Mouse (Mus musculus): ENCODE data around the gene Gabbr1. TPM values are rescaled to one million over a fixed set of nuclear protein-coding genes. Genes with fewer than 3 reads are reported as not detected.

Gene Gabbr1
- total and polyA plus RNA-seq, 3 experiments = 2.1 to 11.6 (median 4.7) TPM

GRCm38 (mm10) chr17:37063063-37063462 is 17.3 kb downstream of the Gabbr1 start:
- dilution Hi-C loops (cut with MboI; ENCODE audit: extremely low pct_ligation_motif_present, extremely low pct_unique_long_range_greater_than_20kb, low sequenced_read_pairs) (no loop called here), in situ Hi-C loops (cut with MboI; ENCODE audit: low pct_ligation_motif_present, low pct_unique_long_range_greater_than_20kb, low sequenced_read_pairs) (loop anchor here (10.0 kb wide), 1 partner anchor 168 kb away; the partner anchor contains the start of genes Trim31 and Trim40)
- no peak for DNase-seq (ENCODE audit: extremely low read depth)
- no peak for TF ChIP-seq KAT2A (IDR thresholded peaks at IDR 0.05; ENCODE audit: insufficient replicate concordance, low read length)
- no peak for TF ChIP-seq ELF1 (IDR thresholded peaks at IDR 0.05; ENCODE audit: low read depth, low read length)
- TF ChIP-seq SMC3 (IDR thresholded peaks at IDR 0.05; ENCODE audit: low read depth, low read length) = no peak
- TF ChIP-seq USF2 (conservative IDR thresholded peaks at IDR 0.05; ENCODE audit: low read depth, low read length) = no peak
- TF ChIP-seq MAX (IDR thresholded peaks at IDR 0.05; ENCODE audit: low read length) = no peak
- no peak for TF ChIP-seq RAD21 (IDR thresholded peaks at IDR 0.05; ENCODE audit: low read depth, low read length)
- TF ChIP-seq MAZ (IDR thresholded peaks at IDR 0.05; ENCODE audit: low read depth, low read length) = no peak
- TF ChIP-seq POLR2AphosphoS2 (IDR thresholded peaks at IDR 0.05; ENCODE audit: low read depth, low read length) = no peak
- no peak for TF ChIP-seq MXI1 (IDR thresholded peaks at IDR 0.05; ENCODE audit: low read depth, low read length)
- TF ChIP-seq IRF4 (IDR thresholded peaks at IDR 0.05; ENCODE audit: low read depth, low read length) = no peak
- TF ChIP-seq CTCF (conservative IDR thresholded peaks at IDR 0.05 in 1 of 2, IDR thresholded peaks at IDR 0.05 in 1 of 2; ENCODE audit: low read depth in 2 of 2, low read length in 2 of 2) = no peak
- TF ChIP-seq USF1 (IDR thresholded peaks at IDR 0.05; ENCODE audit: low read depth, low read length) = no peak
- Histone ChIP-seq H3K79me2 (replicated peaks; ENCODE audit: control insufficient read depth, extremely low read depth, insufficient read depth, poor library complexity, severe bottlenecking) (no peaks in the 10 kb centered on the region), H3K36me3 (replicated peaks in 1 of 2; ENCODE audit: control insufficient read depth in 1 of 2, insufficient read depth in 1 of 2, low read length in 1 of 2) (peaks cover 8 to 80% of the 10 kb centered on the region in 2 experiments), H3K9me3 (replicated peaks; ENCODE audit: low read length) (no peaks in the 10 kb centered on the region), H3K9ac (ENCODE audit: insufficient read depth, low read depth) (no peak overlapping the region), H3K4me2 (ENCODE audit: insufficient read depth, low read depth, poor library complexity, severe bottlenecking) (no peak overlapping the region), H3K27ac (ENCODE audit: insufficient read depth, low read depth) (no peak overlapping the region), H3K4me1 (ENCODE audit: control insufficient read depth in 1 of 2, insufficient read depth in 2 of 2) (no peaks in the 10 kb centered on the region), H3K4me3 (replicated peaks in 1 of 3; ENCODE audit: low read depth in 2 of 3, low read length in 2 of 3, poor library complexity in 1 of 3) (no peak overlapping the region), H3K27me3 (replicated peaks) (no peaks in the 10 kb centered on the region)

- TF ChIP-seq IRF4 (IDR thresholded peaks at IDR 0.05; ENCODE audit: low read depth, low read length) = no peak
- no peak for TF ChIP-seq MYC (IDR thresholded peaks at IDR 0.05; ENCODE audit: low read depth, low read length)
- no peak for TF ChIP-seq CHD1 (IDR thresholded peaks at IDR 0.05; ENCODE audit: low read depth, low read length)
- no peak for TF ChIP-seq MAX (IDR thresholded peaks at IDR 0.05; ENCODE audit: low read length)
- no peak for TF ChIP-seq KAT2A (IDR thresholded peaks at IDR 0.05; ENCODE audit: insufficient replicate concordance, low read length)
- no peak for TF ChIP-seq JUN (IDR thresholded peaks at IDR 0.05; ENCODE audit: insufficient read depth, low read depth, low read length)
- no peak for TF ChIP-seq USF1 (IDR thresholded peaks at IDR 0.05; ENCODE audit: low read depth, low read length)
- no peak for TF ChIP-seq ETS1 (conservative IDR thresholded peaks at IDR 0.05; ENCODE audit: low read depth, low read length)
- TF ChIP-seq RCOR1 (conservative IDR thresholded peaks at IDR 0.05; ENCODE audit: low read depth, low read length) = no peak
- TF ChIP-seq MAFK (IDR thresholded peaks at IDR 0.05; ENCODE audit: insufficient replicate concordance, low read length) = no peak
- TF ChIP-seq ZNF384 (IDR thresholded peaks at IDR 0.05; ENCODE audit: low read depth, low read length) = no peak
- TF ChIP-seq MXI1 (IDR thresholded peaks at IDR 0.05; ENCODE audit: low read depth, low read length) = no peak
- TF ChIP-seq NELFE (IDR thresholded peaks at IDR 0.05; ENCODE audit: low read depth, low read length) = no peak
- TF ChIP-seq PAX5 (IDR thresholded peaks at IDR 0.05; ENCODE audit: low read length) = no peak
- TF ChIP-seq ZKSCAN1 (IDR thresholded peaks at IDR 0.05; ENCODE audit: borderline replicate concordance, low read depth, low read length) = no peak
- TF ChIP-seq SMC3 (IDR thresholded peaks at IDR 0.05; ENCODE audit: low read depth, low read length) = no peak
- TF ChIP-seq USF2 (conservative IDR thresholded peaks at IDR 0.05; ENCODE audit: low read depth, low read length) = no peak
- no peak for TF ChIP-seq E2F4 (IDR thresholded peaks at IDR 0.05; ENCODE audit: insufficient replicate concordance, low read depth, low read length)
- no peak for TF ChIP-seq ZMIZ1 (IDR thresholded peaks at IDR 0.05; ENCODE audit: low read depth, low read length)
- no peaks in the 10 kb centered on the region for H3K9me3 ChIP-seq (replicated peaks; ENCODE audit: low read length)
- H3K36me3 ChIP-seq (replicated peaks in 1 of 2; ENCODE audit: control insufficient read depth in 1 of 2, insufficient read depth in 1 of 2, low read length in 1 of 2) = peaks cover 5 to 81% of the 10 kb centered on the region in 2 experiments
Observed at GRCm38 (mm10) chr17:37063686-37064495, 18.1 kb downstream of the Gabbr1 start.

More at GRCm38 (mm10) chr17:37063686-37064495, 18.1 kb downstream of the Gabbr1 start:
- no peak for DNase-seq (ENCODE audit: extremely low read depth)
- in situ Hi-C loops (cut with MboI; ENCODE audit: low pct_ligation_motif_present, low pct_unique_long_range_greater_than_20kb, low sequenced_read_pairs) = loop anchor here (10.0 kb wide), 1 partner anchor 169 kb away; the partner anchor contains the start of genes Trim31 and Trim40
- Histone ChIP-seq H3K4me1 (ENCODE audit: control insufficient read depth in 1 of 2, insufficient read depth in 2 of 2) (no peaks in the 10 kb centered on the region), H3K9ac (ENCODE audit: insufficient read depth, low read depth) (no peak overlapping the region), H3K4me2 (ENCODE audit: insufficient read depth, low read depth, poor library complexity, severe bottlenecking) (no peak overlapping the region), H3K4me3 (replicated peaks in 1 of 3; ENCODE audit: low read depth in 2 of 3, low read length in 2 of 3, poor library complexity in 1 of 3) (no peak overlapping the region), H3K27me3 (replicated peaks) (no peaks in the 10 kb centered on the region), H3K27ac (ENCODE audit: insufficient read depth, low read depth) (no peak overlapping the region), H3K79me2 (replicated peaks; ENCODE audit: control insufficient read depth, extremely low read depth, insufficient read depth, poor library complexity, severe bottlenecking) (no peaks in the 10 kb centered on the region)
- dilution Hi-C loops (cut with MboI; ENCODE audit: extremely low pct_ligation_motif_present, extremely low pct_unique_long_range_greater_than_20kb, low sequenced_read_pairs) = no loop called here
